Comparison of ENCODE assay signal across 27 mouse cellular contexts in the genomic region with DNA sequence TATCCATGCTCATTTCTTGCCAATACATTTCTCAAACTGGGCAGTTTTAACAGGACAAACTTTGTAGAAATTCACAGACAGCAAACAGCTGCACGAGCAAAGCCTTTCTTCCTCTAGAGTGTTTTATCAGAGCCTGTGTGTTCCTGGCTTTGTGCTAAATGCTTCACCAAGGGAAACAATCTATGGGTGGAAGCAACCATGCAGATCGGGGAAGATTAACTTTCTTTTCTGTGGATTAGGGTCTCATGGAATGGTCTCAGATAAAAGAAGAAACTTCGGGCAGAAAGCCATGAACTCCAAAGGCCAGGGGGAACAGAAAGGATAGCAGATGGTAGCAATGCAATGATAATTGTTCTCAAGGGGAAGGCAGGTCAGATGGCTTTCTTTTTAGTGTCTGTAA.
"Had no signal": no experiment of that assay in that cellular context is flagged by ENCODE, and none has a peak within 500 bp of the region (broad histone marks: within the 10 kb centered on the region; RNA-seq: fewer than 3 reads in every experiment).

No protein-coding gene starts in this region.

- H3K27ac ChIP-seq: heart, adult 2 months; heart, embryonic 10.5 days; heart, embryonic 13.5 days; heart, embryonic 15.5 days; hindbrain, embryonic 13.5 days; hindbrain, embryonic 15.5 days; hindbrain, postnatal 0 days; kidney, embryonic 15.5 days; kidney, postnatal 0 days; limb, embryonic 12.5 days; liver, embryonic 13.5 days; liver, embryonic 15.5 days had no signal

- H3K9ac ChIP-seq: heart, embryonic 13.5 days; heart, embryonic 15.5 days; hindbrain, embryonic 13.5 days; hindbrain, embryonic 15.5 days; kidney, embryonic 15.5 days; limb, embryonic 12.5 days; liver, embryonic 13.5 days; liver, embryonic 15.5 days had no signal

- ATAC-seq: hindbrain, postnatal 0 days; intestine, embryonic 16.5 days had no signal

- DNase-seq: gastrocnemius, postnatal 14 days; gastrocnemius, postnatal 36 days; heart, adult 11 months; heart, adult 2 months; heart, postnatal 36 days; kidney, adult 11 months; kidney, adult 2 months; kidney, adult 9 months; kidney, postnatal 14 days; kidney, postnatal 36 days; layer of hippocampus, adult 9-11 months; layer of hippocampus, postnatal 36 days; left cerebral cortex, postnatal 4 days; liver; liver, embryonic 13.5 days had no signal

- H3K4me2 ChIP-seq: heart, embryonic 13.5 days; heart, embryonic 15.5 days; hindbrain, embryonic 13.5 days; hindbrain, embryonic 15.5 days; kidney, embryonic 15.5 days; limb, embryonic 12.5 days; liver, embryonic 11.5 days; liver, embryonic 13.5 days; liver, embryonic 15.5 days had no signal

- H3K4me3 ChIP-seq: heart, adult 2 months; heart, embryonic 10.5 days; heart, embryonic 13.5 days; heart, embryonic 15.5 days; hindbrain, embryonic 13.5 days; hindbrain, embryonic 15.5 days; kidney, embryonic 15.5 days; limb, embryonic 12.5 days; liver, embryonic 13.5 days; liver, embryonic 15.5 days had no signal

- H3K4me1 ChIP-seq: heart, embryonic 10.5 days; heart, embryonic 13.5 days; heart, embryonic 15.5 days; hindbrain, embryonic 15.5 days; kidney, embryonic 15.5 days; limb, embryonic 12.5 days; liver, embryonic 13.5 days; liver, embryonic 15.5 days had no signal

- H3K9me3 ChIP-seq: heart, embryonic 10.5 days; heart, embryonic 13.5 days; heart, embryonic 15.5 days; hindbrain, embryonic 13.5 days; hindbrain, embryonic 15.5 days; kidney, embryonic 15.5 days; limb, embryonic 12.5 days; liver, embryonic 13.5 days; liver, embryonic 15.5 days had no signal

- H3K36me3 ChIP-seq: heart, embryonic 10.5 days; heart, embryonic 13.5 days; heart, embryonic 15.5 days; hindbrain, embryonic 13.5 days; hindbrain, embryonic 15.5 days; kidney, embryonic 15.5 days; limb, embryonic 12.5 days; liver, embryonic 13.5 days; liver, embryonic 15.5 days had no signal

- H3K27me3 ChIP-seq: heart, embryonic 13.5 days; heart, embryonic 15.5 days; hindbrain, embryonic 13.5 days; hindbrain, embryonic 15.5 days; kidney, embryonic 15.5 days; limb, embryonic 12.5 days; liver, embryonic 13.5 days; liver, embryonic 15.5 days had no signal
